Mouse (Mus musculus) limb, embryonic 11.5 days (tissue): ENCODE results near the gene Eif2b5. TPM values are rescaled to one million over a fixed set of nuclear protein-coding genes. Genes with fewer than 3 reads are reported as not detected.

Source experiments
- ATAC-seq: fragments of 200-750 bp; cut with Nextera tagmentation; 2 replicates; pipeline ENCODE4 v1.8.0; 2017; ENCODE audit warnings: low read depth; ENCODE audit not compliant: insufficient number of reproducible peaks, low FRiP score, low TSS enrichment
- DNase-seq: peaks from one replicate; pipeline ENCODE4 v3.0.0-alpha.2; 2015; ENCODE audit warnings: low spot score
- H3K27ac ChIP-seq: fragments of 300-500 bp; sonication (generic); replicated peaks from 2 replicates; pipeline ENCODE4 v1.5.1; 2014; ENCODE audit warnings: low read depth, mild to moderate bottlenecking, low read length
- H3K27me3 ChIP-seq: fragments of 300-500 bp; sonication (generic); 2 replicates; pipeline ENCODE4 v1.6.1; 2014; ENCODE audit warnings: mild to moderate bottlenecking, low read length, mixed read lengths; ENCODE audit not compliant: control insufficient read depth, insufficient read depth
- H3K36me3 ChIP-seq: fragments of 300-500 bp; sonication (generic); 2 replicates; pipeline ENCODE4 v1.6.1; 2014; ENCODE audit warnings: mild to moderate bottlenecking, low read length, moderate library complexity, mixed read lengths; ENCODE audit not compliant: control insufficient read depth, insufficient read depth
- H3K4me1 ChIP-seq: fragments of 300-500 bp; sonication (generic); 2 replicates; pipeline ENCODE4 v1.6.1; 2014; ENCODE audit warnings: low read length, mixed read lengths; ENCODE audit not compliant: control insufficient read depth, insufficient read depth
- H3K4me2 ChIP-seq: fragments of 300-500 bp; sonication (generic); 2 replicates; pipeline ENCODE4 v1.6.1; 2014; ENCODE audit warnings: low read depth, mild to moderate bottlenecking, moderate library complexity; ENCODE audit not compliant: severe bottlenecking
- H3K4me3 ChIP-seq: fragments of 300-500 bp; sonication (generic); 2 replicates; pipeline ENCODE4 v1.5.1; 2014; ENCODE audit warnings: low read depth, low read length
- H3K9ac ChIP-seq: fragments of 300-500 bp; sonication (generic); 2 replicates; pipeline ENCODE4 v1.6.1; 2014; ENCODE audit warnings: mild to moderate bottlenecking, low read length
- H3K9me3 ChIP-seq: fragments of 300-500 bp; sonication (generic); 2 replicates; pipeline ENCODE4 v1.6.1; 2016; ENCODE audit warnings: low read length; ENCODE audit not compliant: control insufficient read depth
- WGBS: fragments of 180-500 bp; shearing (Covaris S2); extraction: QIAGEN DNeasy Blood & Tissue Kit; methylation state at CpG from one replicate; pipeline ENCODE4 v1.1.7; 2014; 5-methylcytosine and 5-hydroxymethylcytosine counted together
- polyA plus RNA-seq: library from polyadenylated mRNA; unstranded; fragments of >200 nt; fragmentation: Nextera tagmentation; extraction: Ambion mirVana; gene quantifications from 2 replicates; pipeline ENCODE4 v1.2.1, GENCODE M21; 2014

Gene Eif2b5
- polyA plus RNA-seq, 1 experiment from 2014 or later: 143 TPM

- no peak; the same call in 1 of the 2 replicates for ATAC-seq
Measured at GRCm38 (mm10) chr16:20517216-20517615, 18.6 kb downstream of the Eif2b5 start.

GRCm38 (mm10) chr16:20517701-20518374 lies 19.2 kb downstream of the Eif2b5 start:
- ATAC-seq (0 out of 2 replicates have a peak, but pooled peaks have one; percentile 6), DNase-seq (peak; percentile 52)
- Histone ChIP-seq H3K4me3 (peak overlapping the region; percentile 96), H3K4me2 (peak overlapping the region; percentile 95), H3K4me1 (no peaks in the 10 kb centered on the region), H3K9ac (peak overlapping the region; percentile 98), H3K27me3 (no peaks in the 10 kb centered on the region), H3K36me3 (peaks cover 3% of the 10 kb centered on the region), H3K9me3 (no peaks in the 10 kb centered on the region), H3K27ac (peak overlapping the region; percentile 81)
- WGBS: 3% methylated on average over 4 of the region's 6 CpGs

More at GRCm38 (mm10) chr16:20517216-20517615, 18.6 kb downstream of the Eif2b5 start:
- H3K27me3 ChIP-seq: no peaks in the 10 kb centered on the region
- under 1% methylated on average over 26 of the region's 26 CpGs for WGBS
- DNase-seq: no peak
- H3K27ac ChIP-seq: peak overlapping the region; percentile 81
- peak overlapping the region; percentile 95 for H3K4me2 ChIP-seq
- H3K4me1 ChIP-seq: no peaks in the 10 kb centered on the region
- peak overlapping the region; percentile 98 for H3K9ac ChIP-seq
- H3K9me3 ChIP-seq: no peaks in the 10 kb centered on the region
- H3K36me3 ChIP-seq: peaks cover 3% of the 10 kb centered on the region
- H3K4me3 ChIP-seq: peak overlapping the region; percentile 96

GRCm38 (mm10) chr16:20523886-20524285 lies 25.3 kb downstream of the Eif2b5 start:
- 85% methylated on average over 10 of the region's 10 CpGs for WGBS
- Histone ChIP-seq H3K36me3 (peaks cover 44% of the 10 kb centered on the region), H3K4me2 (no peak overlapping the region), H3K4me1 (no peaks in the 10 kb centered on the region), H3K27ac (no peak overlapping the region), H3K9ac (no peak overlapping the region), H3K4me3 (no peak overlapping the region), H3K27me3 (no peaks in the 10 kb centered on the region), H3K9me3 (no peaks in the 10 kb centered on the region)
- DNase-seq: no peak
- no peak for ATAC-seq

- no peak for ATAC-seq
- no peaks in the 10 kb centered on the region for H3K4me1 ChIP-seq
- 93% methylated on average over 5 of the region's 5 CpGs for WGBS
- no peak overlapping the region for H3K4me2 ChIP-seq
- no peak overlapping the region for H3K27ac ChIP-seq
- no peaks in the 10 kb centered on the region for H3K9me3 ChIP-seq
- H3K9ac ChIP-seq: no peak overlapping the region
- peaks cover 45% of the 10 kb centered on the region for H3K36me3 ChIP-seq
- DNase-seq: no peak
- no peak overlapping the region for H3K4me3 ChIP-seq
- no peaks in the 10 kb centered on the region for H3K27me3 ChIP-seq
Measured at GRCm38 (mm10) chr16:20528779-20529178, 30.2 kb downstream of the Eif2b5 start.

GRCm38 (mm10) chr16:20529375-20529774 lies 30.8 kb downstream of the Eif2b5 start:
- Histone ChIP-seq H3K4me1 (no peaks in the 10 kb centered on the region), H3K9me3 (no peaks in the 10 kb centered on the region), H3K27me3 (no peaks in the 10 kb centered on the region), H3K4me2 (no peak overlapping the region), H3K4me3 (no peak overlapping the region), H3K36me3 (peaks cover 42% of the 10 kb centered on the region), H3K9ac (no peak overlapping the region), H3K27ac (no peak overlapping the region)
- WGBS: 93% methylated on average over 1 of the region's 1 CpGs
- no peak for DNase-seq
- ATAC-seq: no peak

GRCm38 (mm10) chr16:20530941-20531340 lies 32.3 kb downstream of the Eif2b5 start:
- Histone ChIP-seq H3K4me3 (no peak overlapping the region), H3K9me3 (no peaks in the 10 kb centered on the region), H3K27ac (no peak overlapping the region), H3K4me2 (no peak overlapping the region), H3K9ac (no peak overlapping the region), H3K4me1 (no peaks in the 10 kb centered on the region), H3K36me3 (peaks cover 31% of the 10 kb centered on the region), H3K27me3 (no peaks in the 10 kb centered on the region)
- 99% methylated on average over 20 of the region's 20 CpGs for WGBS
- DNase-seq (no peak), ATAC-seq (no peak)

- H3K4me2 ChIP-seq: no peak overlapping the region
- 49% methylated on average over 10 of the region's 10 CpGs for WGBS
- DNase-seq (no peak), ATAC-seq (no peak)
- H3K9ac ChIP-seq: no peak overlapping the region
- no peaks in the 10 kb centered on the region for H3K9me3 ChIP-seq
- H3K4me1 ChIP-seq: peaks cover 5% of the 10 kb centered on the region; the same call in 1 of the 2 replicates
- no peaks in the 10 kb centered on the region for H3K27me3 ChIP-seq
- H3K27ac ChIP-seq: no peak overlapping the region
- no peak overlapping the region for H3K4me3 ChIP-seq
- H3K36me3 ChIP-seq: peaks cover 16% of the 10 kb centered on the region
Measured at GRCm38 (mm10) chr16:20534617-20535295, 36.1 kb downstream of the Eif2b5 start.

- under 1% methylated on average over 51 of the region's 52 CpGs for WGBS
- DNase-seq (peak; percentile 95), ATAC-seq (peak; percentile 97)
- H3K4me1 ChIP-seq: peaks cover 5% of the 10 kb centered on the region; the same call in 1 of the 2 replicates
- peak within 1 kb of the TSS; percentile 81 for H3K4me3 ChIP-seq
- no peaks in the 10 kb centered on the region for H3K27me3 ChIP-seq
- peak within 1 kb of the TSS; percentile 83 for H3K9ac ChIP-seq
- H3K27ac ChIP-seq: 0 out of 2 replicates have a peak within 1 kb of the TSS, but pooled peaks have one; percentile 53
- H3K36me3 ChIP-seq: peaks cover 20% of the 10 kb centered on the region
- peak within 1 kb of the TSS; percentile 76 for H3K4me2 ChIP-seq
- H3K9me3 ChIP-seq: no peaks in the 10 kb centered on the region
Measured at GRCm38 (mm10) chr16:20535296-20536080, 36.9 kb downstream of the Eif2b5 start, which contains the start of gene Ap2m1. Gene Ap2m1, plus strand, starts transcription at chr16:20535478.
